Mouse (Mus musculus): ENCODE results near the gene Mettl18. TPM values are rescaled to one million over a fixed set of nuclear protein-coding genes. Genes with fewer than 3 reads are reported as not detected.

The Mettl18 gene
- polyA plus RNA-seq, 1 experiment = 9.6 TPM

GRCm38 (mm10) chr1:163976515-163976914 lies 18.2 kb upstream of the Mettl18 start:
- TF ChIP-seq EP300 (IDR thresholded peaks at IDR 0.05; ENCODE audit: insufficient read depth, low read depth, low read length) (no peak), POLR2A (IDR thresholded peaks at IDR 0.05; ENCODE audit: insufficient read depth, low read length) (no peak), CTCF (IDR thresholded peaks at IDR 0.05; ENCODE audit: low read depth, low read length) (no peak)
- no peak overlapping the region for H3K9ac ChIP-seq (ENCODE audit: low read depth, poor library complexity, severe bottlenecking)
- no peaks in the 10 kb centered on the region for H3K27me3 ChIP-seq (ENCODE audit: control insufficient read depth, insufficient read depth, low read length, poor library complexity, severe bottlenecking)
- no peak overlapping the region for H3K27ac ChIP-seq (ENCODE audit: insufficient read depth, low read length)
- peaks cover 16% of the 10 kb centered on the region for H3K36me3 ChIP-seq (ENCODE audit: control insufficient read depth, insufficient read depth, low read length, poor library complexity, severe bottlenecking)
- H3K4me1 ChIP-seq (ENCODE audit: control insufficient read depth, insufficient read depth, low read length) = no peaks in the 10 kb centered on the region
- H3K4me3 ChIP-seq (ENCODE audit: low read depth, low read length) = no peak overlapping the region
- no peaks in the 10 kb centered on the region for H3K9me3 ChIP-seq (replicated peaks; ENCODE audit: control insufficient read depth, insufficient read depth, low read length, poor library complexity, severe bottlenecking)

GRCm38 (mm10) chr1:163992371-163992770 lies 2.3 kb upstream of the Mettl18 start:
- H3K4me1 ChIP-seq (ENCODE audit: control insufficient read depth, insufficient read depth, low read length) = no peaks in the 10 kb centered on the region
- TF ChIP-seq POLR2A (IDR thresholded peaks at IDR 0.05; ENCODE audit: insufficient read depth, low read length) (no peak), EP300 (IDR thresholded peaks at IDR 0.05; ENCODE audit: insufficient read depth, low read depth, low read length) (no peak), CTCF (IDR thresholded peaks at IDR 0.05; ENCODE audit: low read depth, low read length) (no peak)
- peaks cover 11% of the 10 kb centered on the region for H3K36me3 ChIP-seq (ENCODE audit: control insufficient read depth, insufficient read depth, low read length, poor library complexity, severe bottlenecking)
- no peak overlapping the region for H3K4me3 ChIP-seq (ENCODE audit: low read depth, low read length)
- no peak overlapping the region for H3K27ac ChIP-seq (ENCODE audit: insufficient read depth, low read length)
- H3K27me3 ChIP-seq (ENCODE audit: control insufficient read depth, insufficient read depth, low read length, poor library complexity, severe bottlenecking) = no peaks in the 10 kb centered on the region
- H3K9me3 ChIP-seq (replicated peaks; ENCODE audit: control insufficient read depth, insufficient read depth, low read length, poor library complexity, severe bottlenecking) = no peaks in the 10 kb centered on the region
- H3K9ac ChIP-seq (ENCODE audit: low read depth, poor library complexity, severe bottlenecking) = no peak overlapping the region

- Histone ChIP-seq H3K36me3 (ENCODE audit: control insufficient read depth, insufficient read depth, low read length, poor library complexity, severe bottlenecking) (peaks cover 13% of the 10 kb centered on the region), H3K9me3 (replicated peaks; ENCODE audit: control insufficient read depth, insufficient read depth, low read length, poor library complexity, severe bottlenecking) (no peaks in the 10 kb centered on the region), H3K27me3 (ENCODE audit: control insufficient read depth, insufficient read depth, low read length, poor library complexity, severe bottlenecking) (no peaks in the 10 kb centered on the region), H3K4me3 (ENCODE audit: low read depth, low read length) (peak overlapping the region; percentile 90), H3K9ac (ENCODE audit: low read depth, poor library complexity, severe bottlenecking) (peak overlapping the region; percentile 47), H3K4me1 (ENCODE audit: control insufficient read depth, insufficient read depth, low read length) (no peaks in the 10 kb centered on the region), H3K27ac (ENCODE audit: insufficient read depth, low read length) (no peak overlapping the region)
- TF ChIP-seq CTCF (IDR thresholded peaks at IDR 0.05; ENCODE audit: low read depth, low read length) = no peak
- no peak for TF ChIP-seq POLR2A (IDR thresholded peaks at IDR 0.05; ENCODE audit: insufficient read depth, low read length)
- TF ChIP-seq EP300 (IDR thresholded peaks at IDR 0.05; ENCODE audit: insufficient read depth, low read depth, low read length) = no peak
These were observed 442 bp upstream of the Mettl18 start for GRCm38 (mm10) chr1:163994173-163994720.

GRCm38 (mm10) chr1:163995609-163995913 lies 872 bp downstream of the Mettl18 start:
- Histone ChIP-seq H3K9ac (ENCODE audit: low read depth, poor library complexity, severe bottlenecking) (peak overlapping the region; percentile 47; the same call in 1 of the 2 replicates), H3K4me3 (ENCODE audit: low read depth, low read length) (peak overlapping the region; percentile 90), H3K36me3 (ENCODE audit: control insufficient read depth, insufficient read depth, low read length, poor library complexity, severe bottlenecking) (peaks cover 13% of the 10 kb centered on the region), H3K27me3 (ENCODE audit: control insufficient read depth, insufficient read depth, low read length, poor library complexity, severe bottlenecking) (no peaks in the 10 kb centered on the region), H3K27ac (ENCODE audit: insufficient read depth, low read length) (no peak overlapping the region), H3K4me1 (ENCODE audit: control insufficient read depth, insufficient read depth, low read length) (no peaks in the 10 kb centered on the region), H3K9me3 (replicated peaks; ENCODE audit: control insufficient read depth, insufficient read depth, low read length, poor library complexity, severe bottlenecking) (no peaks in the 10 kb centered on the region)
- TF ChIP-seq POLR2A (IDR thresholded peaks at IDR 0.05; ENCODE audit: insufficient read depth, low read length) (no peak), CTCF (IDR thresholded peaks at IDR 0.05; ENCODE audit: low read depth, low read length) (no peak), EP300 (IDR thresholded peaks at IDR 0.05; ENCODE audit: insufficient read depth, low read depth, low read length) (no peak)

- Histone ChIP-seq H3K4me1 (ENCODE audit: control insufficient read depth, insufficient read depth, low read length) (peaks cover 3% of the 10 kb centered on the region), H3K27ac (ENCODE audit: insufficient read depth, low read length) (no peak overlapping the region), H3K27me3 (ENCODE audit: control insufficient read depth, insufficient read depth, low read length, poor library complexity, severe bottlenecking) (no peaks in the 10 kb centered on the region), H3K9me3 (replicated peaks; ENCODE audit: control insufficient read depth, insufficient read depth, low read length, poor library complexity, severe bottlenecking) (no peaks in the 10 kb centered on the region), H3K9ac (ENCODE audit: low read depth, poor library complexity, severe bottlenecking) (no peak overlapping the region), H3K36me3 (ENCODE audit: control insufficient read depth, insufficient read depth, low read length, poor library complexity, severe bottlenecking) (peaks cover 3% of the 10 kb centered on the region), H3K4me3 (ENCODE audit: low read depth, low read length) (no peak overlapping the region)
- TF ChIP-seq CTCF (IDR thresholded peaks at IDR 0.05; ENCODE audit: low read depth, low read length) (no peak), EP300 (IDR thresholded peaks at IDR 0.05; ENCODE audit: insufficient read depth, low read depth, low read length) (no peak)
These were observed 7.3 kb downstream of the Mettl18 start for GRCm38 (mm10) chr1:164001831-164002452.

DNA sequence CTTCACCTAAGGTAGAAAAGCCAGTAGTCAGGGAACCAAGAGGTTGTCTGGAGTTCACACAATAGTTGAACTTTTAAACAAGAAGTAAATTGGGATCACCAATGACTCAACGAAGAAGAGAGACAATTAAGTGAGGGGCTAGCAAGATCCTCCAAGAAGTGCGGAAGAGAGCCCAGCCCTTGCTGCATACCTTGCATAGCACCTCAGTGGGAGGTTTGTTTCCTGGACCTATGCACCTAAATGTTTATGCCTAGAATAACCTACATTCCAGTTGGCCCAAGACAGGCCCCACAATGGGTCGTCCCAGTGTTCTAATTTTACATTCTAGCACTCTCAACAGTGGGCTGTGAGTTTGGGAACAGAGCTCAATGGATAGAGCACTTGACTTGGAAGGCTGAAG lies 9.6 kb downstream of the Mettl18 start:
- H3K27ac ChIP-seq (ENCODE audit: insufficient read depth, low read length) = peak overlapping the region; percentile 16; the same call in 1 of the 2 replicates
- no peak for TF ChIP-seq EP300 (IDR thresholded peaks at IDR 0.05; ENCODE audit: insufficient read depth, low read depth, low read length)
- no peak overlapping the region for H3K4me3 ChIP-seq (ENCODE audit: low read depth, low read length)
- no peak overlapping the region for H3K9ac ChIP-seq (ENCODE audit: low read depth, poor library complexity, severe bottlenecking)
- no peaks in the 10 kb centered on the region for H3K36me3 ChIP-seq (ENCODE audit: control insufficient read depth, insufficient read depth, low read length, poor library complexity, severe bottlenecking)
- no peaks in the 10 kb centered on the region for H3K9me3 ChIP-seq (replicated peaks; ENCODE audit: control insufficient read depth, insufficient read depth, low read length, poor library complexity, severe bottlenecking)
- H3K27me3 ChIP-seq (ENCODE audit: control insufficient read depth, insufficient read depth, low read length, poor library complexity, severe bottlenecking) = no peaks in the 10 kb centered on the region
- peaks cover 3% of the 10 kb centered on the region for H3K4me1 ChIP-seq (ENCODE audit: control insufficient read depth, insufficient read depth, low read length)
